Mouse (Mus musculus) heart, embryonic 10.5 days (tissue): ENCODE measurements around the gene Dll4. TPM values are rescaled to one million over a fixed set of nuclear protein-coding genes. Genes with fewer than 3 reads are reported as not detected.

Source experiments
- DNase-seq: peaks from one replicate; pipeline ENCODE4 v3.0.0-alpha.2; 2017; ENCODE audit warnings: low spot score
- H3K27ac ChIP-seq: fragments of 300-500 bp; sonication (generic); 2 replicates; pipeline ENCODE4 v1.5.1; 2016; ENCODE audit warnings: mild to moderate bottlenecking
- H3K27me3 ChIP-seq: fragments of 300-500 bp; sonication (generic); 2 replicates; pipeline ENCODE4 v1.6.1; 2016; ENCODE audit warnings: mild to moderate bottlenecking; ENCODE audit not compliant: poor library complexity, insufficient read depth, severe bottlenecking
- H3K36me3 ChIP-seq: fragments of 300-500 bp; sonication (generic); 2 replicates; pipeline ENCODE4 v1.6.1; 2016; ENCODE audit warnings: mild to moderate bottlenecking, moderate library complexity
- H3K4me1 ChIP-seq: fragments of 300-500 bp; sonication (generic); 2 replicates; pipeline ENCODE4 v1.6.1; 2016; ENCODE audit warnings: mild to moderate bottlenecking
- H3K4me3 ChIP-seq: fragments of 300-500 bp; sonication (generic); 2 replicates; pipeline ENCODE4 v1.5.1; 2016; ENCODE audit warnings: mild to moderate bottlenecking, moderate library complexity
- H3K9me3 ChIP-seq: fragments of 300-500 bp; sonication (generic); 2 replicates; pipeline ENCODE4 v1.6.1; 2016; ENCODE audit warnings: mild to moderate bottlenecking, moderate library complexity
- WGBS: fragments of 180-500 bp; shearing (Covaris S2); methylation state at CpG from one replicate; pipeline ENCODE4 v1.1.7; 2016; 5-methylcytosine and 5-hydroxymethylcytosine counted together
- polyA plus RNA-seq: library from polyadenylated mRNA; unstranded; fragments of >200 nt; fragmentation: Nextera tagmentation; extraction: Ambion mirVana; gene quantifications from 2 replicates; pipeline ENCODE4 v1.2.1, GENCODE M21; 2016

Dll4 gene
- polyA plus RNA-seq, 1 experiment from 2014 or later = 6.0 TPM

DNA sequence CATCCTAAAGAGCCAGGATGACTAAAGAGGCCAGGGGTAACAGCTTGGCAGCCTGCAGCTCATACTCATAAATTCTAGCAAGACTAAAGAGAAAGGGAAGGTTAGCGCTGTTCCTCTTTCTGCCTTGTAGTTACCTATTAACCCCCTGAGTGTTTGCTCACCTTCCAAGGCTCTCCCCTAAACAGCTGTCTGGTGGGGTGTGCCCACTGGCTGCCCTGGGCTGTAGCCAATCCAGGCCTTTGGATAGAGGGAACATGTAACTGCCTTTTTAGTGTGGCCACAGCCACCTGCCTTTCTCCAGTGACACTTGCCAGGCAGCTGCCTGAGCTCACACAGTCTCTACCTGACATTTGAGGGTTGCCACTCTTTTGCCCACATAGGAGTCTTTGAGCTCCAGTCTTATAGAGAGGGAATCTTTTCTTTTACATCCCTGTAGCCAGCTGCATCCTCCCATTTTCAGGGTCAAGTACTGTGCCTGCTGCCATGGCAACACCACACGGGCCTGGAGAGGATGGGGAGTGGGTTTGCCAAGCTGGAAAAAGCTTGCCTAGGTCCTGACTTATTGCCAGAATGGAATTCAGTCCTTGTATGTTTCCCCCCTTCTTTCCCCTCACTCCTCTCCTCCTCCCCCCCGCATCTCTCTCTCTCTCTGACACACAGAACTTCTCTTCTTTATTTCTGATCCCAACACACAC is 3.7 kb downstream of the Dll4 start:
- H3K27me3 ChIP-seq = peaks cover 93% of the 10 kb centered on the region
- WGBS = 55% methylated on average over 3 of the region's 3 CpGs
- H3K9me3 ChIP-seq = no peaks in the 10 kb centered on the region
- peaks cover 36% of the 10 kb centered on the region for H3K4me1 ChIP-seq
- no peak overlapping the region for H3K27ac ChIP-seq
- peaks cover 5% of the 10 kb centered on the region; the same call in 1 of the 2 replicates for H3K36me3 ChIP-seq
- DNase-seq = no peak
- H3K4me3 ChIP-seq = 0 out of 2 replicates have a peak overlapping the region, but pooled peaks have one; percentile 73

DNA sequence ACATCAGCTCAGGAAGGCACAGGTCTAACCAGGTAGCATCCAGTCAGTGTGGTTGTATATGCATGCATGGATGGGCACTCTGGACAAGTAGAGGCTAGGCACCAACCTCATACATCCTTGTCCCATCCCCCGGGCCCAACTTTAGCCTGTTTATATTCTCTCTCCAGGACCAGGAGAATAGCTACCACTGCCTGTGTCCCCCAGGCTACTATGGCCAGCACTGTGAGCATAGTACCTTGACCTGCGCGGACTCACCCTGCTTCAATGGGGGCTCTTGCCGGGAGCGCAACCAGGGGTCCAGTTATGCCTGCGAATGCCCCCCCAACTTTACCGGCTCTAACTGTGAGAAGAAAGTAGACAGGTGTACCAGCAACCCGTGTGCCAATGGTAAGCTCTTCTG is 5.2 kb downstream of the Dll4 start:
- no peaks in the 10 kb centered on the region for H3K9me3 ChIP-seq
- DNase-seq = no peak
- H3K4me1 ChIP-seq = peaks cover 21% of the 10 kb centered on the region
- H3K36me3 ChIP-seq = peaks cover 8% of the 10 kb centered on the region; the same call in 1 of the 2 replicates
- H3K4me3 ChIP-seq = no peak overlapping the region
- 84% methylated on average over 8 of the region's 8 CpGs for WGBS
- H3K27me3 ChIP-seq = peaks cover 88% of the 10 kb centered on the region
- no peak overlapping the region for H3K27ac ChIP-seq

DNA sequence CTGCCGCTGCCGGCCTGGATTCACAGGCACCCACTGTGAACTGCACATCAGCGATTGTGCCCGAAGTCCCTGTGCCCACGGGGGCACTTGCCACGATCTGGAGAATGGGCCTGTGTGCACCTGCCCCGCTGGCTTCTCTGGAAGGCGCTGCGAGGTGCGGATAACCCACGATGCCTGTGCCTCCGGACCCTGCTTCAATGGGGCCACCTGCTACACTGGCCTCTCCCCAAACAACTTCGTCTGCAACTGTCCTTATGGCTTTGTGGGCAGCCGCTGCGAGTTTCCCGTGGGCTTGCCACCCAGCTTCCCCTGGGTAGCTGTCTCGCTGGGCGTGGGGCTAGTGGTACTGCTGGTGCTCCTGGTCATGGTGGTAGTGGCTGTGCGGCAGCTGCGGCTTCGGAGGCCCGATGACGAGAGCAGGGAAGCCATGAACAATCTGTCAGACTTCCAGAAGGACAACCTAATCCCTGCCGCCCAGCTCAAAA is 6.6 kb downstream of the Dll4 start:
- Histone ChIP-seq H3K4me3 (no peak overlapping the region), H3K27me3 (peaks cover 82% of the 10 kb centered on the region), H3K36me3 (peaks cover 8% of the 10 kb centered on the region; the same call in 1 of the 2 replicates), H3K27ac (no peak overlapping the region), H3K9me3 (no peaks in the 10 kb centered on the region), H3K4me1 (peaks cover 16% of the 10 kb centered on the region)
- 62% methylated on average over 24 of the region's 24 CpGs for WGBS
- no peak for DNase-seq

DNA sequence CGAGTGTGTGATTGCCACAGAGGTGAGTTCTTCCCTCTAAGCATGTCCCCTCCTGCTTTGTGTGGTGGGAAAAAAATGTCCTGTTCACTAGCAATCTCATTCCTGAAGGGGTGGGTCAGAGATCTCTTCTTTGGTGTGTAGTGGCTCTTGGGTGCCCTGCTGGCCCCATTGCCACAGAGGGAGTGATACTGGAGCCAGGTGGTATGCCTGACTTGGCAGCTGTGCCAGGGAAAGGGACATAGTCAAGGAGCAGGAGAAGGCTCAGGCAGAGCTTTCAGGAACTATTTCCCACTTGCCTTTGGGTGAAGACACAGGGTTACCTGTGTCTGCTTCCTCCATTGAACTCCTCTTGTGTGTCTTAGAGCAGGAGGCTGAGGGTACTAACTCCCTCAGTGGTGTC is 8.6 kb downstream of the Dll4 start:
- Histone ChIP-seq H3K36me3 (peaks cover 8% of the 10 kb centered on the region; the same call in 1 of the 2 replicates), H3K4me3 (no peak overlapping the region), H3K9me3 (no peaks in the 10 kb centered on the region), H3K27me3 (peaks cover 63% of the 10 kb centered on the region), H3K4me1 (peaks cover 18% of the 10 kb centered on the region), H3K27ac (no peak overlapping the region)
- WGBS = 39% methylated on average over 1 of the region's 1 CpGs
- no peak for DNase-seq

DNA sequence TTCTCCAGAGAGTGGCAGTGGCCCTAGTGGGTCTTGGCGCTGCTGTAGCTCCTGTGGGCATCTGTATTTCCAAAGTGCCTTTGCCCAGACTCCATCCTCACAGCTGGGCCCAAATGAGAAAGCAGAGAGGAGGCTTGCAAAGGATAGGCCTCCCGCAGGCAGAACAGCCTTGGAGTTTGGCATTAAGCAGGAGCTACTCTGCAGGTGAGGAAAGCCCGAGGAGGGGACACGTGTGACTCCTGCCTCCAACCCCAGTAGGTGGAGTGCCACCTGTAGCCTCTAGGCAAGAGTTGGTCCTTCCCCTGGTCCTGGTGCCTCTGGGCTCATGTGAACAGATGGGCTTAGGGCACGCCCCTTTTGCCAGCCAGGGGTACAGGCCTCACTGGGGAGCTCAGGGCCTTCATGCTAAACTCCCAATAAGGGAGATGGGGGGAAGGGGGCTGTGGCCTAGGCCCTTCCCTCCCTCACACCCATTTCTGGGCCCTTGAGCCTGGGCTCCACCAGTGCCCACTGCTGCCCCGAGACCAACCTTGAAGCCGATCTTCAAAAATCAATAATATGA is 9.5 kb downstream of the Dll4 start:
- 68% methylated on average over 7 of the region's 7 CpGs for whole genome bisulfite sequencing
- H3K9me3 ChIP-seq = no peaks in the 10 kb centered on the region
- H3K4me1 ChIP-seq = peaks cover 18% of the 10 kb centered on the region
- no peak for DNase-seq
- H3K4me3 ChIP-seq = no peak overlapping the region
- H3K27ac ChIP-seq = no peak overlapping the region
- peaks cover 8% of the 10 kb centered on the region; the same call in 1 of the 2 replicates for H3K36me3 ChIP-seq
- H3K27me3 ChIP-seq = peaks cover 54% of the 10 kb centered on the region

DNA sequence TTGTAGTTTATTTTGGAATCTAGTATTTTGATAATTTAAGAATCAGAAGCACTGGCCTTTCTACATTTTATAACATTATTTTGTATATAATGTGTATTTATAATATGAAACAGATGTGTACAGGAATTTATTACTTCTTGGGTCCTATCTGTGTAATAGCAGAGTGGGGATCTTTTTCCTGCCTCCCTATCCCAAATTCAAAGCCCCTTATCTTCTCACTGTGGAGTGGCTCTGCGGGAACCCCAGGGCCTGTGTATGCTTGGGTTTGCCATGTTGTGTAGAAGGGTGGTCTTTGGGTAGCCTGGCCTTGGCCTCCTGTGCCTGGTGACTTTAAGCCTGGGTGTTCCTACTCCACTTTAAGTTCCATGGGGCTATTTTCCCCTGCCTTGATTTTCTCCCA is 10.0 kb downstream of the Dll4 start:
- Histone ChIP-seq H3K9me3 (no peaks in the 10 kb centered on the region), H3K27me3 (peaks cover 49% of the 10 kb centered on the region), H3K4me3 (no peak overlapping the region), H3K27ac (no peak overlapping the region), H3K4me1 (peaks cover 18% of the 10 kb centered on the region), H3K36me3 (peaks cover 8% of the 10 kb centered on the region; the same call in 1 of the 2 replicates)
- WGBS = 77% methylated on average over 1 of the region's 1 CpGs
- DNase-seq = no peak

DNA sequence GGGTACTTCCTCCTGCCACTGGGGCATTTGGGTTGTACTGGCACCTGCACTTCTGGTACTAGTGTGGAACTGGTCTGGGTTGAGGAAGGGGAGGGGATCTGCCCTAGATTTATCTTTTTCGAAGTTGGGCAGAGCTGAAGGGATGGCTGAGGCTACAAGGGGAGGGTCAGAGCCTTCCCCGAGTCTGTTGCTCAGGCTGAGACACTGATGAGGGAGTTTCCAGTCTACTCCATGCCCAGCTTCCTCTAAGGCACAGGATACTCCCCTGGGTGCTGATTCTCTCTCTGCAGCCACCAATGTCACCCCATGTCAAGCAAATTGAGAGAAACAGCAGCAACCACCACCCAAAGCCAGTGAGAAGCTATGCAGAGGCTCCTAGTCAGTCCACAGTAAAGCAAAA is 10.4 kb downstream of the Dll4 start:
- H3K27me3 ChIP-seq = peaks cover 45% of the 10 kb centered on the region
- no peak overlapping the region for H3K4me3 ChIP-seq
- no peak for DNase-seq
- 45% methylated on average over 2 of the region's 2 CpGs for WGBS
- peaks cover 8% of the 10 kb centered on the region; the same call in 1 of the 2 replicates for H3K36me3 ChIP-seq
- H3K27ac ChIP-seq = no peak overlapping the region
- H3K4me1 ChIP-seq = peaks cover 18% of the 10 kb centered on the region
- H3K9me3 ChIP-seq = no peaks in the 10 kb centered on the region

DNA sequence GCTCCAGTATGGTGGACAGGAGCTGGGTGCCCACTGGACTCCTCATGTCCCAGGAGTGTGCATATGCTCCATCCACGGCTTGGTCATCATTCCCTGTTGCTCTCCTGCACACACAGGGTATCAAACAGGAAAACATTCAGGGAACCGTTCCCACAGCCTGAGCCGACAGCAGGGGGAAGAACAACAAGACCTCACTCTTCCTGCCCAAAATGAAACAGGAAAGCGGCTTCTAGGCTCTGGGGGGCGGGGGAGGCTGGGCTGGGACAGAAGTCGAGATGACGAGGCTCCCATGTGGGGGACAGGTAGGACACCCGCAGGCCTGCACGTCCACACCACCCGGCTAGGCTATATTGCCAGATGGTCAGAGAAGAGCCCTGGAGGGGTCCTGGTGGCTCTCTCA is 10.9 kb downstream of the Dll4 start:
- Histone ChIP-seq H3K4me1 (peaks cover 18% of the 10 kb centered on the region), H3K9me3 (no peaks in the 10 kb centered on the region), H3K4me3 (no peak overlapping the region), H3K27me3 (peaks cover 40% of the 10 kb centered on the region), H3K36me3 (peaks cover 8% of the 10 kb centered on the region; the same call in 1 of the 2 replicates), H3K27ac (peak overlapping the region; percentile 56; the same call in 1 of the 2 replicates)
- WGBS = 46% methylated on average over 10 of the region's 10 CpGs
- DNase-seq = no peak

DNA sequence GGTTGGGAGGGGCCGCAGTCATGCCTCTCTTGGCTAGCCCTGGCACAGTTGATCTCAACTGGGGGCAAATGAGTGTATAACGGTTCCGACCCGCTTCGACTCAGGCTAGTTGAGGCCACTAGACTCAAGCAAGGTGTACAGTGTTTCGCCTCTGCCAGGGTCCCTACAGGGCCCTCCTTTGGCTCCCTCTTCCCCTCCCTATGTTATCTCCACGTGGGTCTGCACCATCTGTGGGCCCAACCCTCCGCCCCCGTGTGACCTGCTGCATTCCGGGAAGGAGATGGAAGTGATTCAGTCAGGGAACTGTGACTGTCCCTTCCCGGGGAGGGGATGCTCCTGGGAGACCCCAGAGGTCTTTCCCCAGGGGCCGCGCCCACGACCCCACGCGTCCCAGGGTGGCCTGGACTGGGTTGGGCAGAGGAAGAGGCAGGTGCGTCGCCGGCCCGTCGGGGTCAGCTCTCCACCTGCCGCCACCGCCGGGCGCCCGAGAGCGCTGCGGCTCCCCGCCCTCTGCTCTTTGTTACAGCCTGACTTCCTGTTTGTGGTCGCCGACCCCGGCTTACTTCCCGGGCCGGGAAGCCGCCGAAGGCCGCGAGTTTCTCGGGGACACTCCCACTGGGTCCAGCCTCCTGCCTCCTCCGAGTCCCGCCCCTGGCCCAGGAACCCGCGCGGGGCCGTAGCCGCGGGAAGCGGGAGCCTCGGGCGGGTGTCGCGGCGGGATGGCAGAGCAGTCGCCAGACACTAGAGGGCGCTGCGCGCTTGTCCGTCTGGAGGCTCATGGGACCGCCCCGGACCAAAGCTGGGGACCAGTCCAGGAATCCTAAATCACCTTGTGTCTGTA is 12.1 kb downstream of the Dll4 start:
- 7% methylated on average over 60 of the region's 60 CpGs for WGBS
- peaks cover 28% of the 10 kb centered on the region for H3K27me3 ChIP-seq

DNA sequence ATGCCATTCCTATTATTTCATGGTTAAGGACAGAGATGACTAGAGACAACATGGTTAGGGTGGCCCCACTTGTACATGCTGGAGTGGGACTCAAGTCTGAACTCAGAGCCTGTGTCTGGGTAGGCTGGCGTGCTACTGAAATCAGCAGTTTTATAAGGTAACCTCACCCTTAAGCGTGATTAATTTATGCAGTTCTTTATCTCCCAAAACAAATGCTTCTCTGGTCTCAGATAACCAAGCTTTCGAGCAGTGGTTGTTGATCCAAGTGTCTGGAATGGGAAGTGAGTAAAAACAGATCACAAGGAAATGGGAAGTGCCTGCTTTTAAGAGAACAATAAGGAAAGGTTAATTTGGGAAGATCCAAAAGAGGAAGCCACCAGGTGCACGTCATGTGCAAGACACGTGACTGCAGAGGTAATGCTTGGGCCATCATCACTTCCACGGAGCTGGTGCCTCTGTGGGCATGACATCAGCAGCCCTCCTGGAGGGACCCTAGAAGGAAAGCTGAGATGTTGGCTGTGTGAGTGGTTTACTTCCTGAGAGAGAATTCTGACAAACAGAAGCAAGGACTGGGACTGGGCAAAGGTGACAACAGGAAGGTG is 19.1 kb downstream of the Dll4 start:
- Histone ChIP-seq H3K4me1 (no peaks in the 10 kb centered on the region), H3K9me3 (no peaks in the 10 kb centered on the region), H3K27me3 (peaks cover under 1% of the 10 kb centered on the region; the same call in 1 of the 2 replicates), H3K27ac (no peak overlapping the region), H3K36me3 (no peaks in the 10 kb centered on the region), H3K4me3 (no peak overlapping the region)
- DNase-seq = no peak
- WGBS = 32% methylated on average over 6 of the region's 6 CpGs

More for the DNA sequence above, 12.1 kb downstream of the Dll4 start:
- peak overlapping the region; percentile 93 for H3K27ac ChIP-seq
- H3K4me1 ChIP-seq = peaks cover 18% of the 10 kb centered on the region
- H3K4me3 ChIP-seq = peak overlapping the region; percentile 66
- no peaks in the 10 kb centered on the region for H3K9me3 ChIP-seq
- DNase-seq = peak; percentile 92
- H3K36me3 ChIP-seq = peaks cover 2% of the 10 kb centered on the region; the same call in 1 of the 2 replicates

DNA sequence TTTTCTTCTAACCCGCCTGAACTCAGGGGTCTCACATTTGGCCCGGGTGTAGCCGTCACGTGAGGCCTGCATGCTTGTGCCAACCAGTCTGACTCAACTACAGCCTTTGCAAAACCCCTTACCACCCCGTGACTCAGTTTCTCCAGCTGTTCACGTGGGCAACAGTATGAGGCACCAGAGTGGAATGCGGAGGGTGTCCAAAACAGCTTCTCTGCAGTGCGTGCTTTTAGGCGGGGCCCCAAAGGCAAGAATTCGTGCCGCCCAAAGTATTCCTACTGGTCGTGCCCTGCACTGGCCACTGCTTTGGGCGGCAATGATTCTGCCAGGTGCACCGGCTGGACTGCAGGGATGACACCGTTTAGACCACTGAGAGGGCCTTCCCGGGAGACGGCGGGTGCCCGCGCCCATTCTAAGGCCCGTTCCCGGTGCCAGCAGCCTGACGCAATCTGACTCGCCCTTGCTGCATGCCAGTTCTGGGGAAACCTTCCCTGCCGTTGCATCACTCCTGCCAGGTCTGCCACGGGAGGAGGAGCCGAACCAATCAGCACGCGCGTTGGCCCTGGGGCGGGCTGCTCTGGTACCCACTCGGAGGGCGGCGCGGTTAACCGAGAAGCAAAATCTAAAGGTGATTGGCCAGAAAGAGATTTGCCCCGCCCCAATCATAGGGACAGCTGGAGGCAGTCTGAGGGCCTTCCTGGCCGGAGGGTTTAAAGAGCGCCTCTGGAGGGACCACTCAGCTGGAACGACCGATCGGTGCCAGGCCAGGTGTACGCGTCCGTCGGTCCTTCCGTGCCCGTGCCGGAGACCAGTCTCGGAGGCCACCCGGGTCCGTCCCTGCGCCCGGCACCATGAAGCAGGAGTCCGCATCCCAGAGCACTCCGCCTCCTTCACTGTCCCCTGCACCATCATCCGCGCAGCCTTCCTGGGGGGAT is 25.2 kb downstream of the Dll4 start, which contains the start of gene Chac1:
Gene Chac1 (plus strand): TSS at position 675 of the 932 bp plus-strand sequence.
- no peaks in the 10 kb centered on the region for H3K9me3 ChIP-seq
- 4% methylated on average over 58 of the region's 58 CpGs for WGBS
- H3K27ac ChIP-seq = peak within 1 kb of the TSS; percentile 64
- no peaks in the 10 kb centered on the region for H3K36me3 ChIP-seq
- DNase-seq = peak; percentile 91
- peaks cover 13% of the 10 kb centered on the region for H3K4me1 ChIP-seq
- H3K4me3 ChIP-seq = peak within 1 kb of the TSS; percentile 70
- H3K27me3 ChIP-seq = peaks cover 49% of the 10 kb centered on the region
